Mouse (Mus musculus) mouse trophoblast stem cell (cell line): ENCODE results near the gene Dtl.

ENCODE experiments used
- in situ Hi-C, 2 experiments: fragments of 300-500 bp; cut with MseI, MboI; formaldehyde crosslinking; loops; 2 replicates in 1 of 2; 3 replicates in 1 of 2; pipeline ENCODE4 v1.15.1; 2025

Dtl gene

DNA sequence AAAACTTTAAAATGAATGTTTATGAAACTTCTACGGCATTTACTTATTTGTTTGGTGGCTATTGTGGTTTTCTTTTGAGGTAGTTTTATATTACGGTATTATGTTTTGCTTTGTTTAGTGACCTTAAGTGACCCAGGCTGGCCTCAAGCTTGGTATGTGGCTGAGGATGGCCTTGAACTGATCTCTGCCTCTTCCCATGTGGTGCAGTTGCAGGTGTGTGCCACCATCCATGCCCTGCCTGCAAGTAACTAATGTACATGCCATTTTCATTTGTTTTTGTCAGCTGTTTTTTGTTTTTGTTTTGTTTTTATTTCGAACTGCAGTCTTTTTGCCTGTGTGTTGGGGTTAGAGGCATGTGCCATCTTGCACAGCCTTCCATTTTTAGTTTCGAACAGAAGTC, 6.3 kb upstream of the Dtl start:
- in situ Hi-C loops = loop anchor here in 1 of 2 experiments (10.0 kb wide), 1 partner anchor 233 kb away; no protein-coding TSS in a partner anchor

DNA sequence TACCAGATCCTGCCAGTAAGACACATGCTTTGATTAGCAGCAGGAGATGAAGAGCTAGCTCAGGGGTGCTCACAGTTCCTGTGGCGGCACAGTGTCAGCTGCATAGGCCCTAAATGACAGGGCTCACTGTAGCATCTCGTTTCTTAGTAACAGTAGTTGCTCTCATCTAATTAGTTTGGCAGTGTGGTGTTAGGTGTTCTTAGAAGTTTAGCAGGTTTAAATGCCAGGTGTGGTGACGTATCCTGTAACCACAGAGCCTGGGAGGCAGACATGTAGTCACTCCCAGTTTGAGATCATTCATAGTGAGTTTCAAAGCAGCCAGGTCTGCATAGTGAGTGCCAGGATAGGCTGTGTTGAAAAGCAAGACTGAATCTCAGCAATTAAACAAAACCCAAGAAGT, 4.2 kb upstream of the Dtl start:
- in situ Hi-C loops = loop anchor here in 1 of 2 experiments (5.0 kb wide), 1 partner anchor 243 kb away; the partner anchor contains the start of gene Nek2

- in situ Hi-C loops = loop anchor here in 1 of 2 experiments (5.0 kb wide), 1 partner anchor 247 kb away; the partner anchor contains the start of gene Nek2
These were observed 380 bp downstream of the Dtl start for GRCm38 (mm10) chr1:191574871-191575457.

DNA sequence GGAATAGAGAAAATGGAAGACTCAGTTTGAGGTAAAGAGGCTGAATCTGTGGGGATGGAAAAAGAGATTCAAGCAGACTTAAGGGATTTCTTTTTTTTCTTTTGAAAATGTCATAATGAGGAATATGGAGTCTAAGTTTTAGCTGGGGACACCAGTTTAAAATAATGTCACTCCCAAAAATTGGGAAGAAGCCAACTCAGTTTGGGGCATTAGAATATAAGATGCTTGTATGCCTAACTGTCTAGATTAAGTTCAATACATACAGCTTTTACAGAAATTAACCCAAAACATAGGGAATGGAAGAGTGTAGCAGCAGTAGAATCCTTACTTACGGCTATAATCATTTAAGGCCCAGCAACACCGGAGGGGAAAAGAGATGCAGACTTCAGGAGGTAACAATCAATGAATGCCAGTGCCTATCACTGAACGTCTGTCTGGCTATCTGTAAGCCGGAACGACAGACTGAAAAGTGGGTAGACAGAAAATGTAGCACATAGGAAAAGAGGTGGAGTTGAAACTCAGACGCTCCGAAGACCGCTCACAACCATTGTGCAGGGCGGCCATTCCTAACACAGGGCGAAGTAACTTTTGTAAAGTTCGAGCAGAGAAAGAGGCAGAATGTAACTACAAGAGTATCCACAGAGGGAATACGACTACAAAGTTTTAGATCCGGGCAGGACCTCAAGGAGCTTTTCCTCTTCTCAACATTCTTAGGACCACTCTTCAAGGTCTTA, 1.3 kb downstream of the Dtl start:
- in situ Hi-C loops = no loop called here

- in situ Hi-C loops = no loop called here
These were observed 4.9 kb downstream of the Dtl start for GRCm38 (mm10) chr1:191570415-191570814.

- in situ Hi-C loops = no loop called here
These were observed 5.7 kb downstream of the Dtl start for GRCm38 (mm10) chr1:191569625-191570024.

DNA sequence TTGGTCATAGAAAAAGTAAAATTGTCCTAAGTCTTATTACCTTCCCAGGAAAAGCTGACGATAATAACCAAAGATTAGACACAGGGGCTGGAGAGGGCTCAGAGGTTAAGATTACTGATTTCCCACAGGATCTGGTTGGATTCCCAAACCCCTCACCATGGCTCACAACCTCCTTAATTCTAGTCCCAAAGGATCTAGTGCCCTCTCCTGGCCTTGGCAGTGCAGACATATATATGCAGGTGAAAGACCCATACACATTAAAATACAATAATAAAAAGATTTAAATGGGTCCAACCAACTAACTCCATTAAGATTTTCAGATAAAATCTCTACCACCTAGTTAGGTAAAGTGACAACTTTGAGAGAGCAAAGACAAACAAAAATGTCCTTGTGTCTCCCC, 7.5 kb downstream of the Dtl start:
- in situ Hi-C loops = no loop called here

DNA sequence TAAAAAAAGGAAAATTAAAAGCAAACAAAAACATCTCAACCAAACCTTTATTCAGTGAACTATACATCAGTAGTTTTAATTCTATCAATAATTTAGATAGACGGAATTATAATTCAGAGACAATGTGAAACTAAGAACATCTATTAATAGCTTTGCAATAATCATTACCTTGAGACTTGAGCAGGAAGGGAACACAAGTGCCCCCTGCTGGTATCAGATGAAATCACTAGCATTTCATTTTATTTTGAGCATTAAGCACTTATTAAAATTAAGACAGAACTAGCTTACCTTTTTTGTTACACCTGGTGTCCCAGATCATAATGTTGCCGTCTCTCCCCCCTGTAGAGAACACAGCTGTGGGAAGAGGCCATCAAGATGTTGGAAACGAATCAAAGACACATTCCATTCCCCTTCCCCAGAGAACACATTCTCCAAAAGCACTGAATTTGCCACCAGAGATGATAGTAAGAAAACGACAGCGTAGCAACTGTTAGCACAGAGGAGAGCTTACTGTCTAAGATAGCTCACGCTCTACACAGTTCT, 12.4 kb downstream of the Dtl start:
- in situ Hi-C loops = no loop called here

DNA sequence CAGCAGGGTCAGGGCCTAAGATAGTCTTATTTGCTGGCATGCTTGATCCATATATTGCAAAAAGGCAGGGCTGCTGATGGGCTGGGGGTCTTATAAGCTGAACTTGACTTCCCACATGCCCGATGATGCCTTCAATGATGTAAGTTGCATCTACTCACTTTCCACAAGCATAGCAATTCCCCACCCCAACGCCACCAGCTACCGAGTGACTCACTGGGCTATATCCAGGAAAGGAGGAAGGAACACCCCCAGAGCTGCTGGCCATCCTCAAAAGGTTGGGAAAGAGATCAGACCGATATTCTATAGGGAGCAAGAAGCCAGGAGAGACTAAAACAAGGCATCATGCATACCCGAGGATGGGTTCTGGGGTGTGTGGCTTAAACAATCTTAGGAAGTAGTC, 15.6 kb downstream of the Dtl start:
- in situ Hi-C loops = loop anchor here in 1 of 2 experiments (10.0 kb wide), 1 partner anchor 195 kb away; no protein-coding TSS in a partner anchor

GRCm38 (mm10) chr1:191557109-191557508, 18.2 kb downstream of the Dtl start:
- in situ Hi-C loops = loop anchor here in 1 of 2 experiments (10.0 kb wide), 1 partner anchor 192 kb away; no protein-coding TSS in a partner anchor

- in situ Hi-C loops = loop anchor here in 1 of 2 experiments (10.0 kb wide), 1 partner anchor 186 kb away; no protein-coding TSS in a partner anchor
These were observed 24.6 kb downstream of the Dtl start for GRCm38 (mm10) chr1:191550786-191551185.

DNA sequence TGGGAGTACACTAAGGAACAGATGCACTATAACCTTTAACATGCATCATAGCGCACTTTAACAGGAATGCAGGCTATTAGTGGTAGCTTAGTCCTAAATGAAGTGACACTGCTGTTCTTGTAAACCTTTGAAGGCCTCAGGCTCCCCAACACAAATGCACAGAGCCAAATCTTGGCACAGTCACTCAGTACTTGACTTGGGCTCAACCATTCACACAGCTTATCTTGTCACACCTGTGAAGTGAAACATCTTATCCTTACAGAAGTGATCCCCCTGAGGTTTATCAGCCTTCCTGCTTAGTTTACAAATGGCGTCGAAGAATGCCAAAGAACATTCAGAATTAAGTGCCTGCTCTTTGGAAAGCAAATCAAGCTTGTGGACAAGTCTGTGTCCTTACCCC, 31.6 kb downstream of the Dtl start:
- in situ Hi-C loops = no loop called here

DNA sequence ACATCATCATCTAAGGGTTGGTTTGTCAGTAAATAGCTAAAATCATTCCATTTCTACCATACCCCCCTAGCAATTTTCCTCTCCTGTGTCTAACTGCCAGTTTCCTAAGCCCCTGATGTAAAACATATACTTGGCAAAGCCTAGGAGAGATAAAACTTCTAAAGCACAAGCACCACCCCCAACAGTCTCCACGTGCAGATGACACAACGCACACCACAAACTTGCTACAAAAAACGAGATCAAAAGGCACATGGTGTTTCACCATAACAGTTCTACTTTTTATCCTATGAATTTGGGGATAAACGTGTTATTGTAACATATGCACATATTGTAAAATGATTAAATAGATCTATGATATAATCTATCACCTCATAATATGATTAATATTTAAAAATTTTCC, 33.7 kb downstream of the Dtl start:
- in situ Hi-C loops = no loop called here

DNA sequence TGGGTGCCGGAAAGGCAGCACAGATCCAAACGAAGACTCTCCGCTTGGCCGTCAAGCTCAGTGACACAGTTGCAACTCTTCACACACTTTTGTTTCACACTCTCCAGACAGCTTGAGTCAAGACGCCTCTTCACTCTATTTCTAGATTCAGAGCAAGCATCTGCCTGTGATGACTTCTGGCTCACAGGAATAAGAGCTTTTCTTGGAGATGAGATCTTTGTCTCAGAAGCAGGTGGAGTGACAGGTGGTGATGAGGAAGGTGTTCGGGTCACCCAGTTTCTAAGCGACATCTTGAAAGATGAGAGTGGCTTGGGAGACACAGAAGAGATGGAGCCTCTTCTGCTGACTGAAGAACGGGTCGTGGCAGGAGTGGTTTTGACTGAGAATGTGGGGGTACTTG, 34.3 kb downstream of the Dtl start:
- in situ Hi-C loops = no loop called here

- in situ Hi-C loops = no loop called here
These were observed 35.0 kb downstream of the Dtl start for GRCm38 (mm10) chr1:191540300-191540699.

DNA sequence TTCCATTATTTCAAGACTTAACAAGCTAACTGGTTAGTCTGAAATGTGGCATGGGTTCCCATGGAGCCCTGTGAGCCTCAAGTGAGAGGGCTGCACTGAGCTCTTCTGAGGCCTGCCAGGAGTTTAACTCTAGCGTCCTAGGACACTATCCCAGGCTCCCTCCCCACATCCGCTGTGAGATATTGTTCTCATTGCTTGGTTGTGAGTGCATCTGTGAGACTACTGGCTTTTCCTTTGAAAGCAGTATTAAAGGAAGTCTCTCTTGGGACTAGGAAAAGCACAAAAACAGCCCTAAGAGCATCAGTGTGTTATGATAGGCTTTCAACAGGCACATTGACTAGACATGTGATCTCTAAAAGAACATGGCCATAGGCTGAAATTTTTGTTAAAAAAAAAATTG, 40.4 kb downstream of the Dtl start:
- in situ Hi-C loops = loop anchor here in 1 of 2 experiments (10.0 kb wide), 1 partner anchor 170 kb away; no protein-coding TSS in a partner anchor

- in situ Hi-C loops = loop anchor here in 1 of 2 experiments (10.0 kb wide), 1 partner anchor 166 kb away; no protein-coding TSS in a partner anchor
These were observed 44.3 kb downstream of the Dtl start for GRCm38 (mm10) chr1:191531023-191531422.

DNA sequence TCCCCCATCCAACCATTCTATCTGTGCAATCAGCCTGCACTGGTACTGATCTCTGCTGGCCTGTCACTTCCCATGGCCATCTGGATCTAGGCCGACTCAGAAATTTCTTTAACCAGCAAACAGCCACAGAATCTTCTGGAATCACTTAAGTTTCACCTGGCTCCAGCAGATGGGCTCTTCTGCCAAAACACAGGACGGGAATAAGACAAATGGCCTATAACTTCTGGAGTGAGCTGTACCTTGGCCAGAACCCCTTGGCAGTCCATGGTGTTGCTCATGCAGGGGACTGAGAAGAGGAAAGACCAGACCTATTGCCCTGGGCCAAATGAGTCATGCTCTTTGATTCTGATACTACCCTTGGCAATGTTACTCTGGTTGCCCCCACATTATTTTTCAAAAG, 45.9 kb downstream of the Dtl start:
- in situ Hi-C loops = no loop called here

DNA sequence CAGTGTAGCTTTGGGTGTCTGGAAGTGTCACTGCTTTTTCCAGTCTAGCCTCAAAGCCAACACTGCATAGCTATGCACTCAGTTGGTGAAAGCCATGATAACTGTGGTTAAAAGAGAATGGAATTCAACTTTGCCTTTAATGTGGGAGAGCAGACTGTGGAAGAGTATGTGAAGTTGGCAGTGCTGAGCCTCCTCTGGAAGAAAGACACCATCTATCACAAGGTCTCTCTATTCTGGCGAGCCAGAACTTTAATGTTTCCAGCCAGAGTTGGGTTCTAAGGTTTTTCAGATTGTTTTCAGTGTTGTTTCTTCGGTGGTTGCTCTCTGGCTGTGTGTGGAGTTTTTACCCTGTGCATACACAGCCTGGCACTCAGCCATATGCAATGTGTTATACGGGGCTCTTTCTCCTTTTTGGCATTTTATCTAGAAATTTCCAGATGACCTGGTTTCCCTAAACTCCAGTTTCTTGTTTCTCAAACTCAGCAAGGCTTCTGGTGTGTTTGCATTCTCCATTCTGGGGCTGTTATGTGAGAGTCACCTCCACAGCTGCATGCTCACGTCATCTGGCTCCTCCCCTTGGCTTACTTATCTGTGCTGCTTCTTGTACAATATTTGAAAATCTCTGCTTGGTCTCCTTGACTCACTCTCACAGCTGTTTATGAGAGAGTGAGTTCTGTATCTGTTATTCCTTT, 47.3 kb downstream of the Dtl start:
- in situ Hi-C loops = no loop called here

DNA sequence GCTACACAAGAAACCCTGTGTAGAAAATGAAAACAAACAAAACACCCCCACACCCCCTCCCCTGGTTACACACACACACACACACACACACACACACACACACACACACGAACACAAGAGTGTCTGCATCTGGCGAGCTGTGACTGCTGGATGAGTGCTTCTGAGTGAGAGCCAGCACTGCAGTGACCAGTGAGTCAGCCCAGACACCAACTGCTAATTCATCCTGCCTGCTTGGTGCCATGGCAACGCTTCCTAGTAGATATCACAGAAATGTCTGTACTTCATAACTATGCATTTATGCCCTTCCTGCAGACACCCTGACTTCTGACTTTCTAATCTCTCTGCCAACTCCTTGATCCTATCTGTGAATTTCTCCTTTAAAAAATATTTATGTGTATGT, 48.3 kb downstream of the Dtl start:
- in situ Hi-C loops = no loop called here

DNA sequence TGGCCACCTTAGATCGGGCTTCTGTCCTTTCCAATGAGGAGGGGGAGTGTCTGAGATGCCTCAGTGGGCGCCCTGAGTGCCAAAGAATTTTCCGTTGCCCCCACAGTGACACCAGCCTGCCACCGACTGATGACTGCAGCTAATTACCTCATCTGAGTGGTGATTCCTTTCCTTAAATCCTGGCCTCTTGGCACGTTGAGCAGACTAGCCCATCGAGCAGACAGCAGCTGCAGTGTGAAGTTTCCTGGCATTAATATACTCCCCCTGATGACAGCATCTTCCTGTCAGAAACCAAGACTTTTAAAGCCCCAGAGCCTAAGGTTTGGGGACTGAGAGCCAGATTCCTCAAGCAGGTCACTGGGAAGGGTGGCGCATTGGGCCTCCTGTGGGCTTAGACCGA, 53.9 kb downstream of the Dtl start:
- in situ Hi-C loops = no loop called here

GRCm38 (mm10) chr1:191520669-191521068, 54.7 kb downstream of the Dtl start:
- in situ Hi-C loops = no loop called here
